Mouse (Mus musculus): Measurements from ENCODE around the gene Dusp28.

Gene Dusp28

DNA sequence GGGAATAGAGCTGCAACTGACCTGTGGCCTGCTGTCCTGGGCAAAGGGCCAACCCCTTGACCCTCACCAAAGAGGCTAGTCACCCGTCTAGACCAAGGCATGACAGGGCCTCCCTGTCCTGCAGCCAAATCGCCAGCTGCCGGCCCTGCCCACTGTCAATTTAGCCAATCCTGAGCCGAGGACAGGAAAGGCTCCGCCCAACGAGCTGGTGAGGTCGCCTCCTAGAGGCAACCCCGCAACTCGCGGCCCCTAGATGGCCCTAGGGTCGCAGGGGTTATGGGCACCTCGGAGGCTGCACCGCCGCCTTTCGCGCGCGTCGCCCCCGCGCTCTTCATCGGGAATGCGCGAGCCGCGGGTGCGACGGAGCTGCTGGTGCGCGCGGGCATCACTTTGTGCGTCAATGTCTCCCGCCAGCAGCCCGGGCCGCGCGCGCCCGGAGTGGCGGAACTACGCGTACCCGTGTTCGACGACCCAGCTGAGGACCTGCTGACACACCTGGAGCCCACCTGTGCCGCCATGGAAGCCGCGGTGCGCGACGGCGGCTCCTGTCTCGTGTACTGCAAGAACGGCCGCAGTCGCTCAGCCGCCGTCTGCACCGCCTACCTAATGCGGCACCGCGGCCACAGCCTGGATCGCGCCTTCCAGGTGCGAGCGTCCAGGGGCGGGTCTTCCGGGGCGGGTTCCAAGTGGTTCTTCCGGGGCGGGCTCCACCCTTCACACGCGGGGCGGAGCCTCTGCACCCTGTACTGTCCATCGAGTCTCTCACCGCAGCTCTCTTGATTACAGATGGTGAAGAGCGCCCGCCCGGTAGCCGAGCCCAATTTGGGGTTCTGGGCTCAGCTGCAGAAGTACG lies at the start of gene Dusp28:
Gene Dusp28 (plus strand): TSS at position 203 of the 853 bp plus-strand sequence.
- DNase-seq (ENCODE audit: low spot score in 2 of 2) = peak; percentile 78 to 79

DNA sequence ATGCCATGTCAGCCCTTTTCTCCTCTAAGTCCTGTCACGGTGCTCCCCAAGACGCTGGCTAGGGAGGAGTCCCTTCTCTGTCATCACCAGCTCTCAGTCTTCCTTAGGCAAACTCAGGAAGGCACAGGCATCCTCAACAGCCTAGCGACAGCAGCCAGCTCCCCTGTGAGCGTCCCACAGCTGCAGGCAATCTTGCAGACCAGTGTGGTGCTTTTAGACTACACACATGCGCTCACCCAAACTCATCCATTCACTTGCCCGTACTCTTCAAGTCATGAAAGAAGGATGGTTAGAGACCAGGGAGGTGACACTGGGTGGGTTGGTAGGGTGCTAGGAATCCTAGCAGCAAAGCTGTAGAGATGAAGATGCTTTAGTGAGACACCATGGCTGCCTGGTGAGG lies 45.3 kb upstream of the Dusp28 start:
- DNase-seq (ENCODE audit: low spot score in 2 of 2) = no peak

DNA sequence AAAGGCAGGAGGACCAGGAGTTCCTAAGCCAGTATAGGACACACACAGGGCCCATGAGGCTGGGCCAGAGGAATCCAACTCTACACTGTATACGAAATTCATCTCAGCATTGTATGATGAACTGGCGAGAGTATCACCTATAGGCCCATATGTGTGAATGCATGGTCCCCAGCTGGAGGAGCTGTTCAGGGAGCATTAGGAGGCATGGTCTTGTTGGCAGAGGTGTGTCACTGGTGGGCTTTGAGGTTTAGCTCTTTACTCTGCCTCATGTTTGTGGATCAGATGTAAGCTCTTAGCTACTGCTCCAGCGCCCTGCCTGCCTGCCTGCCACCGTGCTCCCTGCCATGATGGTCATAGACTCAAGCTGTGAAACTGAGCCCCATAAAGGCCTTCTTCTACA lies 43.5 kb upstream of the Dusp28 start:
- no peak for DNase-seq (ENCODE audit: low spot score in 2 of 2)

DNA sequence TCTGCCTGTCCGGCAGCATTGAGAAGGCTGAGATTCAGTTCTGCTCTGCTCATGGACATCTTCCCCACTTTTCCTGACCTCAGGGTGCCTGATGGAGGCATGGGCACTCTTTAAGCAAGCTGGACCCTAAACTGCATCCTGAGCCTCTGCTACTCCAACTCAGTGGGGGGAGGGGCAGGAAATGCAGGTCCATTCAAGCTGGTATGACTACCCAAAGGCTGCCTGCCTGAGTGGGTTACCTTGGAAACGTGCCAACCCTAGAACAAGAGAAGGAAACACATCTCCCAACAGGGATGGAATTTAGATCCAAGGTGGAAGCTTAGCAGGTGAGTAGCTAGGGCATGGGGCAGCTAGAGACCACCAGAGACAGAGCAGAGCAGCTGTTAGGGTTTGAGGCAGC lies 40.6 kb upstream of the Dusp28 start:
- DNase-seq (ENCODE audit: low spot score in 2 of 2) = no peak

DNA sequence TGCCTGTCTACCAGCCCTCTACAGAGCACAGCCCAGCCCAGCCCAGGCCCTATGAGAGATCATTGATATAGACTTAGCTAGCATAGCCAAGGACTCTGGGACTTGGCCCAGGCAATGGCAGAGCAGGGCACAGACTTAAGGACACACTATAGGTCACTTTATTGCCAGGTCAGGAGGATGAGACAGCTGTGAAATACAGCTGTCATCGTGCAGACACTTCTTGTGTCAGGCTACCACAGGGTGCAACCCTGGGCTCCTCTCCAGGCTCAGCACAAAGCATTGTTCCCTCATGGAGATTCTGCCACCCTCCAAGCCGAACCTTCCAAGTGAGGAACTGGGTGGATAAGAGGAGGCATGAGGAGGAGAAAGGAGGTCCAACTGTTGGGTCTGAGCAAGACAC lies 36.8 kb upstream of the Dusp28 start:
- no peak for DNase-seq (ENCODE audit: low spot score in 2 of 2)

DNA sequence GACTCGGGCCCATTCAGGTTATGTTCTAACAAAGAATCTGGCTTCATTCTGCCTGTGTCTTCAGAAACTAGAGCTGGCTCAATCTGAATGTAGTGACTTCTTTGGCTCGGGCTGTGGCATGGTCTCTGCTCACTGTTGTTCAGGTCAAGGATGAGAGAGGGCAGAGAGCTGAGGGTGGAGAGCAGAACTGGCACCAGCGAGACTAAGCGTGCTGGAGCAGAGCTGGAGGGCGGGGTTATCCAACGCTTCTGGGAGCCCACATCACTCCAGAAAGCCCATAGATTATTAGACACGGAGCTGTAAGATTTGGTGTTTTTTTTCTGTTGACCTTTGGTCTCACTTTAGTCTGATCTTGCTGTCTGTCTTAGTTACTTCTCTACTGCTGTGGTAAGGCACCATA lies 34.1 kb upstream of the Dusp28 start:
- no peak for DNase-seq (ENCODE audit: low spot score in 2 of 2)

DNA sequence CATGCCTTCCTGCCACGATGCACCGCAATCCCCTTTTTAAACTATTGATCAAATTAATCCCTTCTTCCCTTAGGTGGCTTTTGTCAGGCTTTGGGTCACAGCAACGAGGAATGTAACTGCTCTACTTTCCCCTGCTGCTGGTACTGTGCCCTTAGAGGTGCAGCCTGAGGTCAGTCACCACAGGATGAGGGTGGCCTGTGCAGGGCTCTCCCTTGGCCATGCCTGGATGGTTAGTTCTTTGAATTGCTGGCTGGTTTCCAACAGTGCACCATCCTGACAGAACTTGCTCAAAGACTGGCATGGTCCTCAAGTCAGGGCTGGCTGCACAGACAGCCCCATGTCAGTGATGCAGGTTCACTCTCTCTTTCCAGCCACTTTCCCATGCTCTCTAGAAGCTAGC lies 32.8 kb upstream of the Dusp28 start:
- no peak for DNase-seq (ENCODE audit: low spot score in 2 of 2)

DNA sequence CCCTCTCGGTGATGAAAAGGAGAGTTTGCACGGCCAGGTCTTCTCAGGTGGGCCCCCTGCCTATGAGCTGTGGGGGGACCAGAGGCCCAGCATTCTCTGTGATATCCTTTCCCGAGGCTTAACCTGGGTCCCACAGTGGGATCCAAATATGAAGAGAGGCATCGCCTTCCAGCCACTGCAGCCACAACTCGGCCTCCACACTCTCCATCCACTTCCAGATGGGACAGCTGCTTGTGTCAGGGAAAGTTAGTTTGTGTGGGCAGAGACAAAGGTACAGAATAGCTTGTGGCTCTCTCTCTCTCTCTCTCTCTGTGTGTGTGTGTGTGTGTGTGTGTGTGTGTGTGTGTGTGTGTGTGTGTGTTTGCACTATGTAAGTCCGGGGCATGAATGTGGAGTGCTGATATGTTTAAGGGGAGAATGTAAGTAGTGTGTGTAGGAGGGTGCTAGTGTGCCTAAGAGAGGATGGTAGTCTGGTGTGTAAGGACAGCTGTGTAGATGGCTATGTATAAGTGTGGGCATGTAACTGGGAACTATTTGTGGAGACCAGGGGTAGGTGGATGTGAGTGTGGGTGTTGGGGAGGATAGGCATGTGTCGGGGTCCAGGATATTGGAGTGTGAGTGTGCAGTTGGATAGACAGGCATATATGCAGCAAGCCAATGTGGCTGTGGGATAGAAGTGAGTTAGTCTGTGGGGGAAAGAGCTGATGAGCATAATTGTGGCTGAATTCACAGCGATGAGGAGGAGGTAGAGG lies 31.2 kb upstream of the Dusp28 start:
- peak; percentile 27 to 69 for DNase-seq (ENCODE audit: low spot score in 2 of 2)

DNA sequence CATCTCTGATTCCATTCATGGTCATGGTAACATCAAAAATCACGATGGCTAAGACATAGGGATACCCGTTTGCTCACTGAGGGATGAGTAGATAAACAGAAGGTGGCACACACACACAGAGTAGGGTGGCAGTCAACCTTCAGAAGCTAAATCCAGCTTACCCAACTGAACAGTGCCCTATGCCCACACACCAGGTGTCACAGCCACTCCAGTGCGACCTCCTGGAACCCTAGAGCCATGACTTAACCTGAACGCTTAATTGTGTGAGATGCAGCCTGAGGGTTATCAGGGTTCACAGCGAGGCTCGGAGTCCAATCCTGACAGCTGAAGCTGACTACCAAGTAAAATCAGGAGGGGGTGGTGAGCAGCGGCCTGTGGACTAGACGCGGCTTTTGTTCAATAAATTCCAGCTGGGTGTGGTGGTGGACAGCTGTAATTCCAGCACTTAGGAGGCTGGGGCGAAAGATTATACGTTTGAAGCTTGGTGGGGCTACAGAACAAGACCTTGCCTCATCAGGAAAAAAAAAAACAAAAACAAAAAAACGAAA lies 29.3 kb upstream of the Dusp28 start:
- no peak for DNase-seq (ENCODE audit: low spot score in 2 of 2)

DNA sequence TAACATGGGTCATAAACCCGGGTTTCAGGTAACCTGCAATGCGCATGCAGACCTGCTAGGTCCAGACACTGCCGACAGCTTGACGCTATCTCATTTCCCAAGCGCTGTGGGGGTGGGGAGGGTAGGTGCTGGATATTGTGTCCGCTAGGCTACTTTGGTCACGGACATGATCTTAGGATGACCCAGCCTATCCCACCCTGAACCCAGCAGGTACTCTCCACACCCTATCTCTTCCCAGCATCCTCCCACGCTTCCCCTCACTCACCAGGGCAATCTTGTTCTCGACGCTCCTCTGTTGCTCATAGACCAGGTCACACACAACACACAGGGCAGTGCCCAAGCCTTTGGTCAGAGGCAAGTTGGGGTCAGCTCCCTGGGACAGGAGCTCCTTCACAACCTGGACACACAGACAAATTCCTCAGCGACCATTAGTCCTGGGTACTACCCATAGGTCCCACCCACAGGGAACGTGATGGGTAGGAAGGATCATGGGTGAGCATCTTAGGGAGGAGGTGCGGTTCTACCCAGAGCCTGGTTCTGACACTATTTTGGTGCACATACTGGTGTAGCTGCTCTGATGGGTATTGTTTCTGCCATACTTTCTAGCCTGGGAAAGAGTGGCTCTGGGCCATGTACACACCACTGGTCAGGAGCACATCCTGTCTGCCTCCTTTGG lies 28.6 kb upstream of the Dusp28 start:
- no peak for DNase-seq (ENCODE audit: low spot score in 2 of 2)

DNA sequence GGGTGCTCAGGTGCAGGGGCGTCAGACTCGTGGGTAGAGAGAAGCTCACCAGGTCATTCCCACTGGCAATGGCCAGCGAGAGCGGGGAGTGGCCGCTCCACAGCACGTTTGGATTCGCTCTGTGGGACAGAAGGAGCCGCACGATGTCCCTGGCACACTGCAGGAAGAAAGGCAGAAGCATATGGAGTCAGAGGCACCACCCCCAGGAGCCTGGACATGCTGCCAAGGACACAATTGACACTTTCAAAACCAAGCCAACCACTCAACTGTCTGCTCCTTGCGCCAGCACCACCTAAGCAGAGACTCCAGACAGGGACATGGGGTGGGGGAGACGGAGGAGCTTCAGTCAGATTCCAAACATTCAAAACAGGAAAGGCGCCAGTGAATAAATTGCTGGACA lies 27.5 kb upstream of the Dusp28 start:
- peak; percentile 51 to 74 for DNase-seq (ENCODE audit: low spot score in 2 of 2)

DNA sequence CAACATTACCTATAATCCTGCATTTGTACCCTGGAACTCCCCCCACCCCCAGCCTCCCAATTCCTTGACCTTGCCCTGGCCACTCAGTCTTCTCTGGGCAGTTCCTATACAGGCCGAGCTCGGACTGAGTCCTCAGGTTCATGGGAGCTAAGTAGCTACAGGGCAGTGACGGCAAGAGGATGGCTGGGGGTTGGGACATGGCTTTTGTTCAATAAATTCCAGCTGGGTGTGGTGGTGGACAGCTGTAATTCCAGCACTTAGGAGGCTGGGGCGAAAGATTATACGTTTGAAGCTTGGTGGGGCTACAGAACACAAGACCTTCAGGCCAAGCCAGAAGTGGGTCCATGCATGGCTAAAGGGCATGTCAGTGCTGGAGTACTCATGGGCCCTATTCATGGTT lies 26.7 kb upstream of the Dusp28 start:
- no peak for DNase-seq (ENCODE audit: low spot score in 2 of 2)

DNA sequence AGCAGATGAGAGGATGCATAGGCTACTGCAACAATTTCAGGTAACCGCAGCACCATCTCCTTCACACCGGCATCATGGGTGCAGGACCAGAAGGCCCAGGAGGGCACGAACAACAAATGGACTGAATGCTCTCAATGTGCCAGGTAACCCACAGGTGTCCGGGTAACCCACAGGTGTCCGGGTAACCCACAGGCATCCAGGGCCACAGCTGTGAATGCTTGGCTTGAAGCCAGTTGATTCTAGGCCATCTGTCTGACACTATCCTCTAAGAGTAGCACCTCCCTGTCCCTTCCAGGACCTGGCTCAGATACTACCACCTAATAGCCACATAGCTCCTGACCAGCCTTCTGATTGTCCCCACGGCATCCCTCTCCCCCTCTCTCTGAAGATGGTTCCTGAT lies 24.8 kb upstream of the Dusp28 start:
- no peak for DNase-seq (ENCODE audit: low spot score in 2 of 2)

DNA sequence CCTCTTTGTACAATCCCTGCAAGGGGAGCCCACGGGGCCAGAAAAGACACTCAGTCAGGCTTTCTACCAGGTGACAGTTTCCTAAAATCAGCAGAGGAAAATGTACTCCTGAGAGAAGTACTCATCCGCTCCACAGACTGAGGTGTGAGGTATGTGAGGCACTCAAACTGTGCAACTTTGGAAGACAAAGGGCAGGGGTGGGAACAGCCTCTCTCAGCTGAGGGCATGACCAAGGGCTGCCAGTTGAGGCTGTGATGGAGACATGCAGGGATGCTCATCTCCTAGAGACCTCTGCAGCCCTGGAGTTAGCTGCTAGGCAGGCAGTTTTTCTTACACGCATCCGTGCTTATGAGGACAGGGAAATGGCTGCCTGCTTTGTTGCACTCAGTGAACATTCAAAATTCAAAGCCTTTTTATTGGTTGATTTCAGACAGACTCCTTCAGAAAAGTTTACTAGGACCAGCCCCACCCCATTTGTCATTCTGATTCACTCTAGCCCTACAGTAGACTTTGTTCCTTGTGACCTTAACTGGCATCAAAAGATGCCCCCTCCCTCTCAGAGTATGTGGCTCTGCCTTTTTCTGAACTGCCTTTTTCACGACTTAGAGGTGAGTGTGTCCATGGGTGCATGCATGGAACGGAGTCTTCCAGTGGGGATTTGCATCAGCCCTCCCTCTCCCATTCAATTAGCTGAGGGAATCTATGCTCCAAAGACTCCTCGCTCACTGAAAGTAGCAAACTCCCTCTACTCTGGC lies 17.7 kb upstream of the Dusp28 start:
- no peak for DNase-seq (ENCODE audit: low spot score in 2 of 2)

DNA sequence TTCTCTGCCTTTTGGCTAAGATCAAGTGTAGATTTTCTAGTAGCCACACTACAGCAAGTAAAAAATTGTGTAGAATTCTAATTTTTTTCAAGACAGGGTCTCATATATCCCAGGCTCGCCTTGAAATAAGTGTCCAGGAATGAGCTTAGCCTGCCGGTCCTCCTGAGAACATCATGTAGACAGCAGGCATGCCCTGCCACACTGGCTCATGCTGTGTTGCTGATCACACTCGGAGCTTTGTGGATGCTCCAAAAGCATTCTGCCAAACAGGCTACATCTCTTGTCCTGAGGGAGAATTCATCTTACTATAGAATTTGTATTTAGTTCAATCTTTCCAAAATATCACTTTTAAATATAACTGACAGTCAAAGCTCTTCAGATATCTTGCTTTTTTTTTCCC lies 14.0 kb upstream of the Dusp28 start:
- DNase-seq (ENCODE audit: low spot score in 2 of 2) = no peak

DNA sequence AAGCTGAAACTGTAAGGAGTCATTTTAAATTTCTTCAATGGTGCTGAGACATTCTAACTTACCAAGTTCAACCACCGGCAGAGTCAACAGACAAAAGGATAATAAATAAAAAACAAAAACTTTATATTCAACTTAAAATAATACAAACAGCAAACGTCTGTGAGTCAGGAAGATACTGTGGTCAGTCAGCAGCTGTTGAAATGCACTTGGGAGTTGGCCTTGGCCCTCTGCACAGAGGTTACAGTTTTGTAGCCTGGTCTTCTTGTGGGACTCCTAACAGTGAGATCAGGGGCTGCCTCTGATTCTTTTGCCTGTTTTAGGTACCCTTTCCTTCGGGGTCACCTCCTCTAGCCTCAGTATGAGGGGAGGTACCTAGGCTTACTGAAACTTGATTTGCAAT lies 12.9 kb upstream of the Dusp28 start:
- no peak for DNase-seq (ENCODE audit: low spot score in 2 of 2)

DNA sequence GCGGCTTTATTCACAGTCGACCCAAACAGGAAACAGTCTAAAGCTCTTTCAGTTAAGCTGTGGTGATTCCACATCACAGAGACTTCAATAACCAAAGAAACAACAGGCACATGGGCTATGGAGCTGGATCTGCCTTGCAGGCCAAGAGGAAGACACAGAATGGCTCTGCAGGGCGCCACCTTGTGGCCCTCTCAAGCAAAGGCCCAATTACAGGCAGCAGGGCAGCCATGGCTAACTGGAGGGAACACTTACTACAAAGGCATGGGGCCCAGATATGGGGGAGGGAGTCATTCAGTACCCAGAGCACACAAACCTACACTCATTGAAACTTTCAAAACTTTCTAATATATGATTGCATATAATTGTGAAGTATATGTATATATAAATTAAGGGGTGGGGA lies 11.7 kb upstream of the Dusp28 start:
- peak; percentile 76 for DNase-seq (ENCODE audit: low spot score in 2 of 2)

DNA sequence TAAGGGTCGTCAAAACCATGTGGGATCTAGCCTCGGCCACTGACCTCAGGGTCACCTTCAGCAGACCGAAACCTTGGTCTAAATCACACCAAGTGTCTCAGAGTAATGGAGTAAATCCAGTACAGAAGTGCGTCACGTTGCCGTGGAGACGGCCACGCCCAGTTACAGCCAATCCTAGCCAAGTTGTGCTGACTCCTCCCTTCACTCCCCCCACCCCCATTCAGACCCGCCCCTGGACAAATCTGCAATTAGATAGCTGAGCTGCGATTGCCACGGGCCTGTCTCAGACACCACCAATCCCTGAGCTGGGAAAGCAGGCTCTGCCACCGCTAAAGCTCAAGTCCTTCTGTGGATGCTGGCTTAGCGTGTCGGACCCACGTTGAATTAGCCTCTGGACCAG lies 4.0 kb upstream of the Dusp28 start, which contains the start of gene Ankmy1:
Gene Ankmy1 (minus strand): TSS at position 121 of the 400 bp plus-strand sequence.
- peak; percentile 68 to 76 for DNase-seq (ENCODE audit: low spot score in 2 of 2)

DNA sequence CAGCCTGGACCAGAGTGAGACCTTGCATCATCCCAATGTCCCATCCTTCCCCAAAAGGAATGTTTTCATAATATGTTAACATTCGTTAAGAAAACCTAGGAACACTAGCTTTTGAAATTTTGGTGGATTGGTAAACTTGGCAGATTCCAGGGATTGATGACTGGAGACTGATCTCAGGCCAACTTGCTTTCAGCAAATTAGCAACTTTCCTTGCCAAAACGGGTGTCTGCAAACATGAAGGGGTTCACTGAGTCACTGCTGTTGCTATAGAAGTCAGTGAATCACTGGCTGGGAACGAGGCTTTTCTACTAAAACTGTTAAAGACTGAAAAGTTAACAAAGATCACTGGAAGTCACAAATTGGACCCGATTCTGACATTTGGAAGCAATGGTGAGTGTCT lies 3.2 kb upstream of the Dusp28 start:
- DNase-seq (ENCODE audit: low spot score in 2 of 2) = no peak

DNA sequence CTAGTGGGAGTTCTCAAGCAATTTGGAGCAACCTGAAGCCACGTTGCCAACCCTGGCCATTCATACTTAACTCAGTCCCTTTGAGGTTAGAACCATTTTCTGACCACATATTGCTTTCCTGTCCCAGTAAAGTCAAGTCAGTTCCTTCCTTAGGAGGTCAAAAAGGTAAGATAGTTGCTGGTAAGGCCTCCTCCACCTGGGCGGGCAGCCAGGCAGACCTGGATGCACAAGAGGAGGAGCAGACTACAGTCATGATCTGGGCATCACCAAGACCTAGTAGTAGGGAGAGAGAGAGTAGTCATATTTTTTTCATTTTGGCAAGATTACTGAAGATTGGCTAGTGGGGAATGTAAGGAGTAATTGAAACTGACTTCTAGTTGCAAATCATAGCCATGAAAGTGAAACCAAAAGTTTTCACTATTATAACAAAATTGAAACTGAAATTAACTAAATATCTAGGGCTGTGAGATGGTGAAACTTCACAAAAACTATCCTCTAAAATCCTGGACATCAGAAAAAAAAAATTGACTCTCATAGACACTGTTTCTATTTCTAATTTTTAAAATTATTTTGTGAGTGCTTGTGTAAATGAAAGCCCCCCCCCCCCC lies 974 bp upstream of the Dusp28 start:
- DNase-seq (ENCODE audit: low spot score in 2 of 2) = no peak
